Mouse (Mus musculus): ENCODE measurements at regions not wholly inside any gene's neighbourhood (a gene's known extent, or its start where the extent isn't known, plus 50 kb on each side); places are given as distances from the start of the nearest gene placed in this dataset.

- TF ChIP-seq CTCF (IDR thresholded peaks at IDR 0.05; ENCODE audit: low read depth), result no peak
- no peak for TF ChIP-seq EP300 (optimal IDR thresholded peaks at IDR 0.05)
These were observed 207.4 kb downstream of the Gpam start for GRCm38 (mm10) chr19:54919597-54919996.

All from stomach, postnatal 0 days (tissue).